Mouse (Mus musculus) adrenal gland (tissue): ENCODE measurements around the gene Olfr279.

Source experiments
- intact Hi-C: fragments of 180-260 bp; cut with DNase I; formaldehyde crosslinking; loops from one replicate; pipeline ENCODE4 v1.15.1; 2025
- long read RNA-seq, 2 experiments: library from polyadenylated mRNA; unstranded; transcript quantifications; one replicate each; pipeline ENCODE4 v2.0.0; 2020; ENCODE audit warnings: borderline replicate concordance in 1 of 2; ENCODE audit not compliant: insufficient replicate concordance in 1 of 2

Gene Olfr279
- long read RNA-seq, experiment 1: 0 reads
- long read RNA-seq, experiment 2: 0 reads

DNA sequence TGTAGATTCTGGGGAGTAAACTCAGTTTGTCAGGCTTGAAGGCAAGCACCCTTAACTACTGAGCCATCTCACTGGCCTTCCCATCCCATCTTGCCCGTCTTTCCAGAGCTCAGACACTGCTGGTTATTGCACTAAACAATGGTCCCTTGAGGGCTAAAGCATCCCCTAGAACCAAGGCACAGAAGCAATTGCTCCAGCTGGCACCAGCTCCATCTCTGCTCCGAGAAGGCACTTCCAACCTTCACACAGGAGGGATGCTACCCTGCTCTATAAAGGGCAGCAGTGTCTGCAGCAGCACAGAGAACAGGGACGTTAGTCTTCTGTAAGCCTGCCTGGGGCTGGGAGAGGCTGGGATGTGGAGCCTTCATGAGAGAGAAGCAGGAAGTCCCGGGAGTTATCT lies at the start of gene Olfr279:
TSS of gene Olfr279 (plus strand) at position 301 of the 400 bp plus-strand sequence.
- intact Hi-C loops: no loop called here

DNA sequence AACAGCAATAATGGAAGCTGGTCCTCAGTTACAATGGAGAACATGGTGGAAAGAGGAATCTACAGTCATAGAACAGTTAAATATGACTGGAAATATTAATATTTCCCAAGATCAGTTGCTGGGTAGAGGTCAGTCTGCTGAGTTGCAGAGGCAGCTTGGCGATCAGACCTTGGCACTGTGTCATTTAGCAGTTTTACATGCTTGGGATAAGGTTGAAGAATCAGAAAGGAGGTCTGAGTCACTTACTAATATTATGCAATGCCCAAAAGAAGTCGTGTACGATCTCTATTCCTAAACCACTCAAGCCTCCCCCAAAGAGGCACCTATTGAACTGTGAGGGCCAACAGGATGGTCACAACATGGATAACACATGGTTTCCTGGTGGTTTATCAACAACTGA lies 47.6 kb upstream of the Olfr279 start:
- intact Hi-C loops: no loop called here

DNA sequence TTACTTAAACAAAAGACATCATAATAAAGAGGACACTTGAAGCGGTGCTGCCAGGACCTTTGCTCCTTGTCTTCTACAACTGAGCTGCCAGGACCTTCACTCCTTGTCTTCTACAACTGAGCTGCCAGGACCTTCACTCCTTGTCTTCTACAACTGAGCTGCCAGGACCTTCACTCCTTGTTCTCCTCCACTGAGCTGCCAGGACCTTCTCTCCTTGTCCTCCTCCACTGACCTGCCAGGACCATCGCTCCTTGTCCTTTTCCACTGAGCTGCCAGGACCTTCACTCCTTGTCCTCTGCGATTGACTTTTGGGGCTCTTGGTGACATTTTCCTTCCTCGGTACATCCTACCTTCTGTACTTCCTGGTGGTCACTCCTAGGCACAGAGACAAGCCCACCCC lies 43.7 kb upstream of the Olfr279 start:
- intact Hi-C loops: no loop called here

DNA sequence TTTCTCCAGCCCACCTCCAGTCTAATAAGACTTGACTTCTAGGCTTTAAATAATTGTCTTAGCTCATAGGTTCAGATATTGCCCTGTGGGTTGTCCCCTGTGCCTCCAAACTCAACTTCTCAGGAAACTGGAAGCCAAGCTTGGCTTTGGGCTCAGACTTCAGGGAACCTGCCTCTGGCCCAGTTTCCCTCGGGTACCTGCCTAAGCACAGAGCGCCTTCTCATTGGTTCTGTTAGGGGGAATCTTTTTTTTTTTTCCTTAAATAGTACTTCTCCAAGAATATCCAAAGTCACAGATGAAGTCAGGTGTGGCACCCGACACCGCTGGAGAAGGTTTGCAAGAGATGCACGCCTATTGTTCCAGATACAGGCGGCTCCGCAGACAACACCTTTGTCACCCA lies 39.9 kb upstream of the Olfr279 start, which contains the start of gene Olfr281:
TSS of gene Olfr281 (plus strand) at position 301 of the 400 bp plus-strand sequence.
- intact Hi-C loops: no loop called here

DNA sequence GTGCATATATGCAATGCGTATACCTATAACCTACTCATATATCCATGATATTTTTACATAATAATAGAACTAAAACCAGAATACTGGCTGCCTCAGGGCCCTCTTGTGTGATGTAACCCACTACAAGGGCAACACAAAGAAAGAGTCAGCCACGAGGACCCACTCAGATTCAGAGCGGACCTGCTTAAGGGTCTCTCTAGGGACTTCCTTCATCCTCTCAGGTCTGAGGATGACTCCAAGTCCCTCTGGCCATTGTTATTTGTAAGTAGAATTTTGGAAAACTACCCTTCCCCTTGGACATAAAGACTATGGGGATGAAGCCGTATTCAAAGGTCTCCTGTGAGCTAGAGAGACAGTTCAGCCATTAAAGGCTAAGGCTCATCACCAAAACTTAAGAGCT lies 22.6 kb upstream of the Olfr279 start, which contains the start of gene OR5BS1P:
TSS of gene OR5BS1P (plus strand) at position 301 of the 400 bp plus-strand sequence.
- intact Hi-C loops: no loop called here

DNA sequence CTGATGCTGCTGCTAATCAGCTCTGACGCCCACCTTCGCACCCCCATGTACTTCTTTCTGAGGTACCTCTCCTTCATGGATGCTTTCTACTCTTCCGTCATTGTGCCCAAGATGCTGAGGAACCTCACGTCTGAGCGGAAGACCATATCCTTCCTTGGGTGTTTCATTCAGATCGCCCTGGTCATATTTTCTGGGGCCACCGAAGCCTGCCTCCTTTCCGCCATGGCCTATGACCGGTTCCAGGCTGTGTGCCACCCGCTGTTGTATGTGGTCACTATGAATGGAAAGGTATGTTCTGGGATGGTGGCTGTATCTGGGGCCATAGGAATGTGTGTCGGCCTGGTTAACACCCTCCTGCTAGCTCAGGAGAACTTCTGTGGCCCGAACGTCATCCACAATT lies 20.7 kb upstream of the Olfr279 start:
- intact Hi-C loops: no loop called here

DNA sequence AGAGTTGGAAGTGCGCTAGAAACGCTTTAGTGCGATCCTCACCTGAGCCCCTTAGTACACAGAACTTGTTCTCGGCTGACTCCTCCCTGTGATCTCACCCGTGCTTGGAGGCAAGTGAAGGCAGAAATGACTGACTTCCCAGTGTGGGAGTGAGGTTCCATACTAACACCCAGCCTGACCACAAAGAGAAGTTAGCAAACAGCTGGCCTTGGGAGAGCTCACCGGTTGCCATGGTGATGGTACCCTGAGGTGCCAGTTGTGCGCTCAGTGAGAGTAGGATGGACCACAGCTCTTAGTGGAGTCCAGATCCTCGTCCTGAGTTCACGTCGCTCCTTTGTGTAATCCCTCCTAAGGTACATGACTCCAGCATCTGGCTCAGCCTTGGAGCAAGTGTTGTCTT lies 17.2 kb upstream of the Olfr279 start:
- intact Hi-C loops: no loop called here

DNA sequence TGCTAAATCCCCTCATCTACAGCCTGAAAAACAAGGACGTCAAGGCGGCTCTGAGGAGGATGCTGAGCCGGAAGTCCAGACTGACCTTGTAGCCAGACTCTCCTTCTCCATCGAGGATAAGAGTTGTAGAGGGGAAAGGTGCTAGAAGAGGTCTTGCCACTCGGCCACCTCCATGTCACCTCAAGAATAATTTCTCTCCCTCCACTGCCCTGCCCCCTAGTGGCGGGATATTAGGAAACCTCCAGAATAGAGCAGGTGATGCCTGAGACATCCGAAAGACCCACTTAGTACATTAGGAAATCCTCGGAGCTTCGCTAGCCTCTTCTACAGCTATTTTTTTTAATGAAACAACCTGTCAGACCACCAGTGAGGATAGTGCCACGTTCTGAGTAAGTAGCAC lies 16.8 kb upstream of the Olfr279 start:
- intact Hi-C loops: no loop called here

DNA sequence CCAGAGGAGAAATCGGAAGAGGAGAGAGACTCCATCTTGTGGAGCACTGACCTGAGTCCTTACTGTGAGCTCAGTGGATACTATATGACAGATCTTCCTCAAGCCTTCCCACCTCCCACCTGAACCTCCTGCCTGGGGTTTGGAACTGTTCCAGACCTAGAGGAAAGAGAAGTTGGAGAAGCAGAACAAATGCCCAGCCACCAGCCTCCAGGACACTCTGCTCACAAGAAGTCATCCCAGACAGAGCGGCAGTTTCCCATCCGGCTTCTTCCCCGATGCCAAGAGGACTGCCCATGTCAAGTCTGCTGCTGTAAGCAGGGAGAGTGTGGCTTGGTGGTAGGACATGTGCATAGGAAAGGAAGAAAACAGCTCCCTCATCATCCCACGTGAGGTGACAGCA lies 15.9 kb upstream of the Olfr279 start:
- intact Hi-C loops: no loop called here

DNA sequence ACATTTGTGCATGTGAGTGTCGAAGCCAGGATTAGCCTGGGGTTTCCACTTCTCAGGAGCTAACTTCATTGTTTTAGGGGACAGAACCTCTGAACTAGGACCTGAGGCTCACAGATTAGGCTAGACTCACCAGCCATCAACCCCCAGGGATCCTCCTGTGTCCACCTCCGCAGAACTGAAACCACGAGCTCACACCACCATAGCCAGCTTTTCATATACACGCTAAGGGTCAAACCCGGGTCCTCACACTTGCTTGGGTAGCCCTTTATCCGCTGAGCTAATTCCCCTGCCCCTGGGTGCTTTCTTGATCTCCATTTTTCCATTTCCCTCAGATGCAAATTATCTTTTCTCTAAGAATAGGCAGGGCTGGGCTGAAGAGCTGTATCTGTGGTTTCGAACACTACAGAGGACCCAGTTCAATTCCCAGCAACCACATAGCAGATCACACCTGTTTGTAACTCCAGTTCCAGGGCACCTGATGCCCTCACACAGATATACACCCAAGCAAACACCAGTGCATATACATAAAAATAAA lies 12.6 kb upstream of the Olfr279 start:
- intact Hi-C loops: no loop called here

DNA sequence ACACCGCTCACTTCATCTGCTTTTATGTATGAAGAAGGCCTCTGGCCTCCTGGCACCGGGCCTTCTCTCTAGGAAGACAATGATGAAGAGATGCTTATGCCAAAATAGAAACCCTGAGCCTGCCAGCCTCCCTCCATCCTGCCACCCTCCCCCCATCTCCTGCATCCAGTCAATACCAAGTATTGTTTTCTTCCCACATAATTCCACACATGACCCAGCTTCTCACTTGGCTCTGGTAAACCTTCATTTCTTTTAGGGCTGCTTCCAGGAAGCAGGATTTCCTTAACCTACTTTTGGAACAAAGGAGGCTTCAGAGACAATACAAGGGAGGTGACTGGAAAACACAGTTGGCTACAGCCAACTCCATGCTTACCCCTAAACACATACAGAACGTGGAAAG lies 9.5 kb upstream of the Olfr279 start, which contains the start of gene Lalba:
TSS of gene Lalba (minus strand) at position 21 of the 400 bp plus-strand sequence.
- intact Hi-C loops: no loop called here

DNA sequence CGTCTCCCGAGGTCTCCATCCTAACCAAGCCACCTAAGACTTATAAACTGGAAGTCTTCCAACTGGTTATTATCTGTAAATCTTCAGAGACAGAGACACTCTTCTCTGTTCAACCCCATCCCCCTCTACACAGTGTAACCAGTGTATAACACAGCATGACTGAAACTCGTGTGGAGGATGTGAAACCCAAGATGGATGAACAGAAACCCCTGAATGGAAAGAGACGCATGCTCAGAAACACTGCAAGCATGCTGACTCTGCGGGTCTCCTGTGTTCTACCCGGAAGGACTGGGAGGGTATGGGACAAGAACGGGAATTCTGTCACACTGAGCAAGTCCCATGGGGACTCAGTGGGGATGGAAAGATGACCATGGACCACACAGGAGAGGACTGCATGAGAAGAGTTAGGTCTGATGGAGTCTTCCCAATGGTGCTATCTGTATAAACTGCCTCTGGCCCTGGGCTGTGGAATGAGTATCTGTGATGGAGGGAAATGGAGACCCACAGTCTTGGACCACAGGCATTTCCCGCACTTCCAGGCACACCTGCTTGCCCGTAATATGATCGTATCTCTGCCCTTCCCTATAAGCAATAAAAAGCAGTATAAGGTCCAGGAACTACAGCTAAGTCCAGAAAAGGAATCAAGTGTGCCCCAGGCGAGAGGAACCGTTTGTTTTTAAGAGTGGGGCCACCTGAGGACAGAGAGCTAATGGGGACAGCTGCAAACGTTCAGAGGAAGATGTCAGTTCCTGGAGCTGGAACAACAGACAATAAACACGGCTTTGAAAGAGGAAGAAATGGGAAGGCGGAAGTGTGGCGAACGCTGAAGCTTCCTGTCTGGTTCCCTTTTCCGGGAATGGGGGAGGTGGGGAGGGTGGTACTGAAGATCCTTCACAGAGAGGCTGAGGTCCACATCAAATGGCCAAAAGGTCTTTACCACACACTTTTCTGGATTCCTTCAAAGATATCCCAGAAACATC lies 8.0 kb upstream of the Olfr279 start:
- intact Hi-C loops: no loop called here

DNA sequence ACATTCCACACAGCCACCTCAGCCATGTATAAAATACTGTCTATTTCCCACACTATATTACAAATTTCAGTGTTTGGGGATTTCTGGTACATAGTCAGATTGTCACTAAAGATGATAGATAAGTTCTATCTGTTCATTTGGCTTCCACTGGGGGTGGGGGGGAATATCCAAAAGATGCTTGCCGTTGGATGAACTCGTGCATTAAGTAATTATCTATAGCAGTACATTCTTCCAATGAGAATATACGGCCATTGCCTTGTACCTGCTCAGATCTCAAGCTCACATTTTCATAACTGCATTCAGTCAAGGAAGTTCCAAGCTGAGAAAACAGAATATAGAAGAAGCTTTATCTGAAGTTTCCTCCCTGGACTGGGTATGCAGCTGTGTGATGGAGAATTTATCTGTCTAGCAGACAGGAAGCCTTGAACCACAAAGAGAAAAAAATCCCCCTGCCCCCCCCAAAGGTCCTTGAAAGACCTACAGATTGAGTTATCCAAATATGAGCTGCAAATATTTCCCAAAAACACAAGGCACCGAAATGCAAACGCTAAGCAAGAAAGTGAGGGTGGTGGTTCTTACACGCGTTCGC lies 5.7 kb upstream of the Olfr279 start:
- intact Hi-C loops: no loop called here

DNA sequence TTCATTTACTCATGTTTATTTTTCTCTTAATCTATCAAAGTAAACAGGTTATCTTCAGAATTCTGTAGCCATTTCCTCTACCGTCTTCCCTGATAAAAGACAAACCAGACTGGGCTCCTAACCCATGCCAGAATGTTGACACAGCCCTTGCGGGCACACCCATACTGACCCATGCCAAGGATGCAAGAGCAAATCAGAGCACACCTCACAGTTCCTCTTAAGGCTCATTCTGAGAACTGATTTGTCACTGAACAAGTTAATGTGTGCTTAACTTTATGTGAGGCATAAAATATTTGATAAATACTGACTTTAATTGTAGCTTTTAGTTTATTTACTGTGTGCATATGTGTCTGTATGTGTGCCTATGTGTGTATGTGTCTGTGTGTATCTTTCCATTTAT lies 870 bp upstream of the Olfr279 start:
- intact Hi-C loops: no loop called here

DNA sequence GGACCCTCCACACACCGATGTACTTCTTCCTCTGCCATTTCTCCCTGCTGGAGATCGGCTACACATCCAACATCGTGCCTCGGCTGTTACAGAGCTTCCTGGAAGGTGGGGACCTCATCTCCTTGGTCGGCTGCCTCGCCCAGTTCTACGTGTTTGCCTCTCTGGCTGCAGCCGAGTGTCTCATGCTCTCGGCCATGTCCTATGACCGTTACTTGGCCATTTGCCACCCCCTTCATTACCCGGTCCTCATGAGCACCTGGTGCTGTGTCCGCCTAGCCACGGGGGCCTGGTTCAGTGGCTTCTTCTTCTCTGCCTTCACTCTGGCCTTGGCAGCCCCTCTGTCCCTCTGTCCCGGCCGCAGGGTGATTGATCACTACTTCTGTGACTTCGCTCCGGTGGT lies 5.4 kb downstream of the Olfr279 start:
- intact Hi-C loops: no loop called here

DNA sequence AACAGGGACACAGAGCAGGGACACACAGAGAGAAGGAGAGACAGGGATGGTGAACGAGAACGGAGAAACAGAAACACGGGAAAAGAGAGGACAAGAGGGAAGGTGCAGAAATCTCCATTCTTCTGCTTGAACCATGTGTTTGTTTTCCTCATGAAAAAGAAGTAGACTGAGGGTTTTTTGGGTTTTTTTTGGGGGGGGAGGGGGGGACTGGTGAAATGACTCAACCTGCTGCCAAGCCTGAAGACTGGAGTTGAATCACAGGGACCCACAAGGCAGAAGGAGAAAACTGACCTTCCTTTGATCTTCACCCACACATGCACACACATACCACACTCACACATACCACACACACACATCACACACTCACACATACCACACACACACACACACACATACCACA lies 11.1 kb downstream of the Olfr279 start:
- intact Hi-C loops: no loop called here

DNA sequence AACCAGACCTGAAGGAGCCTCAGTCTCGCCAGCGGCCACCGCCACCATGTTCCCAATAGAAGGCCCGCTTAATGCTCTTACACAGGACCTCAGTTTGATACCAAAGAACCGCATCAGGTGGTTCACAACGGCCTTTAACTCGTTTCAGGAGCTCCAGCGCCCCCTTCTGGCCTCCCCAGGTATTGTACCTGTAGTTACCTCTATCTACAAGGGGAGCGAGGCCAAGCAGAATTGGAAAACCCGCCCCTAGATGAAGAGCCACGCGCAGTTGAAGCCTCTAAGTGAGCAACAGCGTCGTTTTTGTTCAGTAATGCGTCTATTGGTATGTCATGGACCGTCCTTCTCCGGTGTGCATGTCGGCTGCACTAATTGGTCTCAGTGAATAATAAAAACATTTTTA lies 12.3 kb downstream of the Olfr279 start:
- intact Hi-C loops: no loop called here

DNA sequence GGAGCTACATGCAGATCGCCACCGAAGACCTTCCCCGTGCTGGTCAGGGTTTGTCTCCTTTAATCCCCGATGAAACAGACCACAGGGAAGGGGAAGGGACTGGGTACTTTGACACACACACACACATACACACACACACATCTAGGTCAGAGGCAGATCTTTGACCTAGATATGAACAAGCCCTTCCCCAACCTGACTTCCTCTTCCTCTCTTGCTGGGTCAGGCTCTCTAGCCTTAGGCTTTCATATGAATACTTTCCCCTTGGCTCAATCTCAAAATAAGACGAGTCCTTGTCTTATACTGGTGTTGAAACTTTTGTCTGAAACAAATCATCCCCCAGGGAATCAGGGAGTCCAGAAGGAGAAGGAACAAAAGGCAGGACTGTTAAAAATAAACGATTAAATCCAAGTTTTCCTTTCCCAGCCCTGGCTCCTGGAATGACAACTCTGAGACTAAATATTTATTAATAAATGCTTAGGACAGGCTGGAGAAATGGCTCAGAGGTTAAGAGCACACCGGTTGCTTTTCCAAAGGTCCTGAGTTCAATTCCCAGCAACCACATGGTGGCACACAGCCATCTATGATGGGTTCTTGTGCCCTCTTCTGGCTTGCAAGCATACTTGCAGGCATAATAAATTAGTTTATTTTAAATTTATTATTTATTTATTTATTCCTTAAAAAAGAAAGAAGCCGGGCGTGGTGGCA lies 14.2 kb downstream of the Olfr279 start:
- intact Hi-C loops: no loop called here

DNA sequence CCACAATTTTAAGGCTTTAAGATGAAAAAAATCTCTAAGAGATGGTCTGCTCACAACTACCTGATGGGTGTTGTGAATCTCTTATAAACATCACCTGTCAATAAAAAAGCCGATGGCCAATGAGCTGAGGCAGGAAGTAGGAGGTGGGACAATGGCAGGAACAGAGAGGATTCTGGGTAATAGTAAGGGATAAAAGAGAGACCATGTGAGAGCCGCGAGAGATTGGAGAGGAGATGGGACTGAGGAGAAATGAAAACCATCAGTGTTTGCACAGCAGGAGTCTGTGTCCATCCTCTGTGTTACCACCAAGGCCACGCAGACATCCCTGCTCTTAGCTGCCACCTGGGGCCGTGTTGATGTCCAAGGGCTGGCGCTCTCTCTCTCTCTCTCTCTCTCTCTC lies 15.1 kb downstream of the Olfr279 start:
- intact Hi-C loops: no loop called here

DNA sequence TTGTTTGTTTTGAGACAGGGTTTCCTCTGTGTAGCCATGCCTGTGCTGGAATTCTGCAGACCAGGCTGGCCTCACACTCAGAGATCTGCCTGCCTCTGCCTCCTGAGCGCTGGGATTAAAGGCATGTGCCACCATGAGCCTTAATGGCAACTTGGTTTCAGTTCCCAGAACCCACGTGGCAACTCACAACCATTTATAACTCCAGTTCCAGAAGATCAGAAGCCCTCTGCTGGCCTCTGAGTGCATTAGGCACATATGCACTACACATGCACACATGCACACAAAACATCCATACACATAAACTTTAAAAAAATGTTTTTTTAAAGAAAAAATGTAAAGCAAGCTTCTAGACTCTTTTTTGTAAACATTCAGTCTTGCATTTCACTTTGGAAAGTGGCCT lies 17.2 kb downstream of the Olfr279 start:
- intact Hi-C loops: no loop called here
